Mouse (Mus musculus): ENCODE measurements around the gene Npm1. TPM values are rescaled to one million over a fixed set of nuclear protein-coding genes. Genes with fewer than 3 reads are reported as not detected.

The Npm1 gene
- polyA plus RNA-seq, 1 experiment: 137 TPM

DNA sequence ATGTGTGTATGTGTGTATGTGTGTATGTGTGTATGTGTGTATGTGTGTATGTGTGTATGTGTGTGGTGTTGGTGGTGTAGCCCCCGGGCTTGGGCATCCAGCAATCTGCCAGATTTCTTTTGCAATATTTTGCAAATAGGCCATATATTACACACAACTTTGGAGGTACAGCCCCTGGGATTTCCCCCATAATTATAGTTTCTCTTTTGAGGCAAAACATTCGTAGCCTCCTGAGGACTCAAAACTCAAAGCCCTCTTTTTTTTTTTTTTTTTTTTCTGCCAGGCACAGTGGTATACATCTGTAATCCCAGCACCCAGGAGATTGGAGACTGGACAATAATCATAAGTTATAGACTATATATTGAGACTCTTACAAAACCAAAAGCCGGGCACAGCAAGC is 18.8 kb upstream of the Npm1 start:
- Histone ChIP-seq H3K27me3 (replicated peaks) (peaks cover 66% of the 10 kb centered on the region), H3K4me3 (replicated peaks) (no peak overlapping the region), H3K36me3 (replicated peaks; ENCODE audit: low read length) (no peaks in the 10 kb centered on the region), H3K9me3 (no peaks in the 10 kb centered on the region), H3K4me1 (no peaks in the 10 kb centered on the region; the same call in 1 of the 2 replicates)
- TF ChIP-seq FLI1 (IDR thresholded peaks at IDR 0.05; ENCODE audit: low read length) (no peak), GATA1 (IDR thresholded peaks at IDR 0.05; ENCODE audit: borderline replicate concordance, low read length) (no peak)

DNA sequence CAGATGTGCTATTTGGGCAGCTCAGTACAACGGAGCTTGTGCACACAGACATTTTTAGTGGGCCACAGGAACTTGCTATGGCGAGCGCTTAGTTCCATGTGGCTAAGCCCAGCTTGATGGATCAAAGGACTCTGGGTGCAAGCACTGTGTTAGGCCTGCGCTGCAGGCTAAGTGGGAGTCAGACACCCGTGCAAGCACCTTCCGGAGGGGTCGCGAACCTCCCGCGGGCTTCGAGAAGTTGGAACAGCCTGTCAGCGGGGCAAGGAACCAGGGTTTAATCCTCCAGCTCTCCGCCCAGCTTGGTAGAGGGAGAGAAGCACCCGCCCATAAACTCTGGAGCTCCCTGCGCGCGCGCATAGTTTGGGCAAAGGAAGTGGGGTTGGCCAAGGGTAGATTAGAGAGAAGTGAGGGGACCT is 17.7 kb upstream of the Npm1 start:
- Histone ChIP-seq H3K9me3 (no peaks in the 10 kb centered on the region), H3K27me3 (replicated peaks) (peaks cover 70% of the 10 kb centered on the region), H3K4me3 (replicated peaks) (no peak overlapping the region), H3K36me3 (replicated peaks; ENCODE audit: low read length) (no peaks in the 10 kb centered on the region), H3K4me1 (no peaks in the 10 kb centered on the region; the same call in 1 of the 2 replicates)
- TF ChIP-seq GATA1 (IDR thresholded peaks at IDR 0.05; ENCODE audit: borderline replicate concordance, low read length): no peak
- no peak for TF ChIP-seq FLI1 (IDR thresholded peaks at IDR 0.05; ENCODE audit: low read length)

DNA sequence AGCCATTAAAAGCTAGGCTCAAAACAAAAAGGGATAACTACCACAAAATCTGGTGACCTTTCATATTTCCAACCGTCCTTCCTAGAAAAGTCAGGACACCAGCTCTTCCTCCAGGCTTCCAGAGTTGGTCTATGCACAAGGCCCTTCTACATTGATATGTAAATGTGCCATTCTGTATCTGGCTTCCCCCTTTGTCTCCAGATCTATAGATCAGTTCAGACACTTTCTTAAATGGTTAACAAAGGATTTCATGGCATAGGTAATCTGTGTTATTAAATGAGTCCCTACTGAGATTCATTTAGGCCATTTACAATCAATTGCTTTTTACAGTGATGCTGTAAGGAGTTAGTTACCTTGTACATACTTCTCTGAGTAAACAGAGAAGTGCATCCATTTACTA is 16.8 kb upstream of the Npm1 start:
- no peak for TF ChIP-seq GATA1 (IDR thresholded peaks at IDR 0.05; ENCODE audit: borderline replicate concordance, low read length)
- Histone ChIP-seq H3K4me1 (no peaks in the 10 kb centered on the region; the same call in 1 of the 2 replicates), H3K36me3 (replicated peaks; ENCODE audit: low read length) (no peaks in the 10 kb centered on the region), H3K4me3 (replicated peaks) (no peak overlapping the region), H3K27me3 (replicated peaks) (peaks cover 70% of the 10 kb centered on the region), H3K9me3 (no peaks in the 10 kb centered on the region)

DNA sequence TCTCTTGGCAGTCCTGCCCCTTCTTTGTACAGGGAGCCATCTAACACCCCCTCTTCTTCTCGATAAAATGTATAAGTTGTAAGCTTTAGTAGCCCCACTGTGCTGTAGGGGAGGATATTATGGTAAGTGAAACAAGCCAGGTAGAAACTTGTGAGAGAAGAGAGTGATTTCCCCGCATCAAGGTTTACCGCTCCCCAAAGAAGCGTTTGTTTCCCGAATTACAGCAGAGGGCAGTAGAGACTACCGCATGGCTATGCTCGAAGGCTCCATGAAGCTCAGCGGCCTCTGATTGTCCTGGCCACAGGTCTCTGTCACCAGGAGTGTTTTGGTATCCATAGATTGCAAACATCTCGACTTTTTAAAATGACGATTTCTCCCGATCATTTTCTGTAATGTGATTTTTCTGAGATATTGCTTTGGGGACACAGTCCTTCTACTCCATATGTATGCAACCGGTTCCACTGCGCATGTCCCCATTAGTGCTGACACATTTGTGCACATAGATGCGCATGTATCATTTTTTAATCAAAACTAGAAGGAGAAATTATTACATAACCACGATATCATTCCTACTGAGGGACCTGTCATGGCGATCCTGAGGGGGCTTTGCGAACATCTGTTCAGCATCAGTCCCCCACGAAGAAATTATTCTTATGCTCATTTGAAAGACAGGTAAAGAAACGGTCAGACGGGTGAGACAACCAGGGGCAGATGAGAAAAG is 13.7 kb upstream of the Npm1 start:
- no peaks in the 10 kb centered on the region; the same call in 1 of the 2 replicates for H3K4me1 ChIP-seq
- H3K27me3 ChIP-seq (replicated peaks): peaks cover 67% of the 10 kb centered on the region
- H3K4me3 ChIP-seq (replicated peaks): no peak overlapping the region
- TF ChIP-seq GATA1 (IDR thresholded peaks at IDR 0.05; ENCODE audit: borderline replicate concordance, low read length): no peak
- TF ChIP-seq FLI1 (IDR thresholded peaks at IDR 0.05; ENCODE audit: low read length): no peak
- H3K9me3 ChIP-seq: no peaks in the 10 kb centered on the region
- no peaks in the 10 kb centered on the region for H3K36me3 ChIP-seq (replicated peaks; ENCODE audit: low read length)

DNA sequence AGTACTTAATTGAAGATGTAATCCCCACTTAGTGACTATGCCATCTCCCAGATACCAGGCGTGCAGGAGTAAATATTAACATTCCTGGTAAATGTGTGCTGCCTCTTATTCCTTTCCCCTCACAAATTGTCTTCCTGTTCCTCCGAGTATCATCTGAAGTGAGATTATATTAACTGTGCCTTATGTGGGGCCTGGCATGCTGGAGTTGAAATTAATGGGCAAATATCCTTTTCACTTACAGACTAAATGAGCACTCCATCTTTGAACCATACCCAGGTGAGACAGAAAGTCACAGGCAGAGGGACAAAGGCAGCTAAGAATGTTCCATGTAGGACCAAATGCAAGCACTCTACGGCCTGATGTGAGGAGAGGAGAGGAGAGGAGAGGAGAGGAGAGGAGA is 12.8 kb upstream of the Npm1 start:
- H3K9me3 ChIP-seq: no peaks in the 10 kb centered on the region
- no peaks in the 10 kb centered on the region for H3K36me3 ChIP-seq (replicated peaks; ENCODE audit: low read length)
- H3K27me3 ChIP-seq (replicated peaks): peaks cover 62% of the 10 kb centered on the region
- H3K4me3 ChIP-seq (replicated peaks): no peak overlapping the region
- TF ChIP-seq FLI1 (IDR thresholded peaks at IDR 0.05; ENCODE audit: low read length): no peak
- no peak for TF ChIP-seq GATA1 (IDR thresholded peaks at IDR 0.05; ENCODE audit: borderline replicate concordance, low read length)
- no peaks in the 10 kb centered on the region for H3K4me1 ChIP-seq

DNA sequence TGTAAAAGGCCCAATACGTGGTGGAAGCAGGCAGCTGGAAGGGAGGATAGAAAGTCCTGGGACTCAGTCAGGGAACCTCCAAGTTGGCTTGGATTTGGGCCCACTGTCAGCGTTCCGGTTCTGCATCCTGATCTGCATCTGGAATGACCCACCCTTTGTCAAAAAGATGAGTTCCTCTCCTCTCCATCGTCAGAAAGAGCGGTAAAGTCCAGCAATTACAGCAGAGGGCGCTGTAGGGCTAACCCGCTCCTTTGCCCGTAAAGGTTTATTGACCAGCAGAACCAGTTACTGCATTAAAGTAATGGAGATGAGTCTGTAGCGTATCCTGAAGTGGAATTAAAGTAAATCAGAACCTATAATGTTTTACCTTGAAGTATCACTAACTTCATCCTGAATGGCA is 7.5 kb upstream of the Npm1 start:
- TF ChIP-seq FLI1 (IDR thresholded peaks at IDR 0.05; ENCODE audit: low read length) (no peak), GATA1 (IDR thresholded peaks at IDR 0.05; ENCODE audit: borderline replicate concordance, low read length) (no peak)
- Histone ChIP-seq H3K4me3 (replicated peaks) (no peak overlapping the region), H3K36me3 (replicated peaks; ENCODE audit: low read length) (no peaks in the 10 kb centered on the region), H3K27me3 (replicated peaks) (peaks cover 30% of the 10 kb centered on the region), H3K9me3 (no peaks in the 10 kb centered on the region), H3K4me1 (no peaks in the 10 kb centered on the region)

DNA sequence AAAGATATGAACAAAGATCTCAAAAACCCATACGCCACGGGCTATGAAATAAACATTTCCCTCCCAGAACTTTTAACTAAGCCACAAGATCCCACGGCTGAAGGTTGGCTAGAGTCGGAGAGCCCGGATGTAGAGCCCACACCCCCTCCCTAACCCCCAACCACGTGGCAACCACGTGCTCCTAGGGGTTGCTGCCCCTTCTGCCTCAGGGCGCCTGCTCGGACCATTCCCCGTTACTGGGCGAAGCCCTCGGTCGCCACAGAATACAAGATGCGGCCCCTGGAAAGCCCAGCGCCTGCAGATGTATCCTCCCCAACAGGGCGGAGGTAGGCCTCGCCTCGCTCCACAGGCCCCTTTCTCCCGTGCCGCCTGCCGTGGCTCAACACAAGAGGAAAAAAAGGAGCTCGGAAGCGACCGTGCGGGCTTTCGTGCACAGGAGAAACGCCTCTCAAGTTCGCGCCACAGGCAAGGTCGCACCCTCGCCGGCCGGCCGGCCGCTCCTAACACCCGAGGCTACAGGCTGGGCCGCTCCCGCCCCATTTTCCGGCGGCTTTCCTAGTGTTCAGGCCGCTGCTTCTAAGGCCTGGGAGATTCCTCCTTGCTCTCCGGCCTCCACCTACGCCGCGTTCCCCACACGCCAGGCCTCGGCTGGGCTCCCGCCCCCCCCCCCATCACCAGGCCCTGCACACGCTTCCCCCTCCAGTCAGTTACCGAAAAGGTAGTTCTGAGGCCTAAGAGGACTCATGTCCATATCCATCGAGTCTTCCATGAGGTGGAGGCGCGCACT is 602 bp downstream of the Npm1 start:
- H3K4me1 ChIP-seq: peaks cover 11% of the 10 kb centered on the region; the same call in 1 of the 2 replicates
- H3K36me3 ChIP-seq (replicated peaks; ENCODE audit: low read length): peaks cover 39% of the 10 kb centered on the region
- H3K4me3 ChIP-seq (replicated peaks): peak overlapping the region; percentile 95
- no peaks in the 10 kb centered on the region for H3K9me3 ChIP-seq
- peaks cover 5% of the 10 kb centered on the region for H3K27me3 ChIP-seq (replicated peaks)
- TF ChIP-seq GATA1 (IDR thresholded peaks at IDR 0.05; ENCODE audit: borderline replicate concordance, low read length): no peak
- TF ChIP-seq FLI1 (IDR thresholded peaks at IDR 0.05; ENCODE audit: low read length): no peak

DNA sequence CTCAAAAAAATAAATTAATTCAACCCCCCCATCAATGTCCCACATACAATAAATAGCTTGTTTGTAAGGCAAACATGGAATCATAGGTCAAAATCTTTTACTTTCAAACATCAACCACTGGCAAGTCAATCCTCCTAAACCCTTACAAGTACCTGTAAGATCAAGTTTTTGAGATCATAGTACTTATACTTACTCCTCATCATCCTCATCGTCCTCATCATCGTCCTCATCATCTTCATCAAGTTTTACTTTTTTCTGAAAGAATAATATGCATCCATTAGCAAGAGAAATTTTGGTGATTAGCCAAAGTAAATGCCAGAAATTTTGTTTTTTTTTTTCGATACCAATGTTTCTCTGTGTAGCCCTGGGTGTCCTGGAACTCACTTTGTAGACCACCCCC is 3.3 kb downstream of the Npm1 start:
- TF ChIP-seq FLI1 (IDR thresholded peaks at IDR 0.05; ENCODE audit: low read length): no peak
- TF ChIP-seq GATA1 (IDR thresholded peaks at IDR 0.05; ENCODE audit: borderline replicate concordance, low read length): no peak
- Histone ChIP-seq H3K9me3 (no peaks in the 10 kb centered on the region), H3K4me3 (replicated peaks) (no peak overlapping the region), H3K4me1 (peaks cover 11% of the 10 kb centered on the region; the same call in 1 of the 2 replicates), H3K27me3 (replicated peaks) (no peaks in the 10 kb centered on the region), H3K36me3 (replicated peaks; ENCODE audit: low read length) (peaks cover 66% of the 10 kb centered on the region)

DNA sequence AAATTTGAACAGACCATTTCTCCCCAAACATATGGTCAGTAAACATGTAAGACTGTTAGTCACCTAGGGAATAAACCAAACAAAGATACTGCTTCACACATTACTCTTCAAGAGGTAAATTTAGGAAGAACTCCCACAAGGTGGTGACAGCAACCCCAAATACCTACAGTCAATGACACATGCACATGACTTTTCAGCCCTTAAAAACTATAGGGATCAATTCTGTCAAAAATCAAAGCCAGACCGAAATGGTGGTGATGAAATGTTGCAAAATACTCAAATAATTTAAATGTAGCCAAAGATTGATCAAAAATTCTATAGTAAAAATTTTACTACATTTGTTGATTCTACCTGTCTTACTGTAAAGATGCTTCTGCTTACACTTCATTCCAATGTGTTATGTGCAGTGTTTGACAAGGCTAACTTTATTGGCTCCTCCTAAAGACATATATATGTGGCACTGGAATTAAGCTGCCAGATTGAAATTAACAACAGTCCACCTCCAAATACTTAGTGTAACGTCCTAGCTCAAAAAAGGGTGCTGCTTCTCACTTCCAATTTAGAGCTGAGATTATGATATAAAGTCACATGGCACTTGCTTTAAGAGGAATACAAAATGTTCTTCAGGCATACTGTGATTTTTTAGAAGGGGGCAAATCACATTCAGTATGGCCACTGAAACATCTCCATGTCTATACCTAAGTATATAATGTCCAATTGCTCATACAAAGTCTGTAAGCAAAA is 5.4 kb downstream of the Npm1 start:
- Histone ChIP-seq H3K27me3 (replicated peaks) (no peaks in the 10 kb centered on the region), H3K36me3 (replicated peaks; ENCODE audit: low read length) (peaks cover 87% of the 10 kb centered on the region), H3K4me1 (peaks cover 7% of the 10 kb centered on the region; the same call in 1 of the 2 replicates), H3K4me3 (replicated peaks) (no peak overlapping the region), H3K9me3 (no peaks in the 10 kb centered on the region)
- TF ChIP-seq FLI1 (IDR thresholded peaks at IDR 0.05; ENCODE audit: low read length) (no peak), GATA1 (IDR thresholded peaks at IDR 0.05; ENCODE audit: borderline replicate concordance, low read length) (no peak)

Data from megakaryocyte, embryonic 14.5 days (primary cell).